Mouse (Mus musculus): ENCODE data around the gene Filip1l.

Filip1l gene

GRCm38 (mm10) chr16:57352751-57353150 lies at the start of gene Filip1l:
Gene Filip1l (plus strand): TSS chr16:57353093.
- no peak for DNase-seq (ENCODE audit: low spot score in 2 of 2)

GRCm38 (mm10) chr16:57303716-57304115 lies 49.2 kb upstream of the Filip1l start:
- no peak for DNase-seq (ENCODE audit: low spot score in 2 of 2)

GRCm38 (mm10) chr16:57305463-57305862 lies 47.4 kb upstream of the Filip1l start:
- DNase-seq (ENCODE audit: low spot score in 2 of 2) = no peak

GRCm38 (mm10) chr16:57312130-57312529 lies 40.8 kb upstream of the Filip1l start:
- no peak for DNase-seq (ENCODE audit: low spot score in 2 of 2)

- no peak for DNase-seq (ENCODE audit: low spot score in 2 of 2)
Measured at GRCm38 (mm10) chr16:57313487-57313886, 39.4 kb upstream of the Filip1l start.

GRCm38 (mm10) chr16:57314236-57314635 lies 38.7 kb upstream of the Filip1l start:
- no peak for DNase-seq (ENCODE audit: low spot score in 2 of 2)

- no peak for DNase-seq (ENCODE audit: low spot score in 2 of 2)
Measured at GRCm38 (mm10) chr16:57315026-57315425, 37.9 kb upstream of the Filip1l start.

- no peak for DNase-seq (ENCODE audit: low spot score in 2 of 2)
Measured at GRCm38 (mm10) chr16:57317127-57317526, 35.8 kb upstream of the Filip1l start.

GRCm38 (mm10) chr16:57317882-57318636 lies 34.8 kb upstream of the Filip1l start:
- DNase-seq (ENCODE audit: low spot score in 2 of 2) = no peak

GRCm38 (mm10) chr16:57318637-57319125 lies 34.2 kb upstream of the Filip1l start:
- no peak for DNase-seq (ENCODE audit: low spot score in 2 of 2)

- DNase-seq (ENCODE audit: low spot score in 2 of 2) = no peak
Measured at GRCm38 (mm10) chr16:57319284-57320124, 33.4 kb upstream of the Filip1l start.

- no peak for DNase-seq (ENCODE audit: low spot score in 2 of 2)
Measured at GRCm38 (mm10) chr16:57326996-57327395, 25.9 kb upstream of the Filip1l start.

GRCm38 (mm10) chr16:57329028-57329427 lies 23.9 kb upstream of the Filip1l start:
- DNase-seq (ENCODE audit: low spot score in 2 of 2) = no peak

GRCm38 (mm10) chr16:57330111-57330510 lies 22.8 kb upstream of the Filip1l start:
- DNase-seq (ENCODE audit: low spot score in 2 of 2) = no peak

GRCm38 (mm10) chr16:57332301-57332700 lies 20.6 kb upstream of the Filip1l start:
- DNase-seq (ENCODE audit: low spot score in 2 of 2) = no peak

GRCm38 (mm10) chr16:57336770-57337423 lies 16.0 kb upstream of the Filip1l start:
- DNase-seq (ENCODE audit: low spot score in 2 of 2) = peak in 1 of 2 experiments; percentile 4

- no peak for DNase-seq (ENCODE audit: low spot score in 2 of 2)
Measured at GRCm38 (mm10) chr16:57339765-57340612, 12.9 kb upstream of the Filip1l start.

- DNase-seq (ENCODE audit: low spot score in 2 of 2) = no peak
Measured at GRCm38 (mm10) chr16:57340613-57340898, 12.3 kb upstream of the Filip1l start.

- DNase-seq (ENCODE audit: low spot score in 2 of 2) = no peak
Measured at GRCm38 (mm10) chr16:57346258-57346657, 6.6 kb upstream of the Filip1l start.

- no peak for DNase-seq (ENCODE audit: low spot score in 2 of 2)
Measured at GRCm38 (mm10) chr16:57349039-57349438, 3.9 kb upstream of the Filip1l start.

- DNase-seq (ENCODE audit: low spot score in 2 of 2) = no peak
Measured at GRCm38 (mm10) chr16:57349689-57350088, 3.2 kb upstream of the Filip1l start.

Data from spleen, postnatal 14 days (tissue).